Mouse (Mus musculus) liver, embryonic 14.5 days (tissue): ENCODE measurements around the gene Rora. TPM values are rescaled to one million over a fixed set of nuclear protein-coding genes. Genes with fewer than 3 reads are reported as not detected.

ENCODE experiments used
- ATAC-seq: fragments of 200-750 bp; cut with Nextera tagmentation; 2 replicates; pipeline ENCODE4 v1.8.0; 2017; ENCODE audit warnings: moderate number of reproducible peaks, mild to moderate bottlenecking, moderate library complexity; ENCODE audit not compliant: insufficient read depth
- DNase-seq, 3 experiments: peaks; one replicate each; pipeline ENCODE4 v3.0.0-alpha.2; 2012 to 2013; ENCODE audit warnings: low read depth in 3 of 3, low spot score in 3 of 3
- H3K27ac ChIP-seq: fragments of 300-500 bp; sonication (generic); 2 replicates; pipeline ENCODE4 v1.5.1; 2014; ENCODE audit warnings: moderate library complexity, mild to moderate bottlenecking, control low read depth, inconsistent platforms
- H3K27me3 ChIP-seq: fragments of 300-500 bp; sonication (generic); 2 replicates; pipeline ENCODE4 v1.6.1; 2014; ENCODE audit warnings: mild to moderate bottlenecking, low read length, moderate library complexity; ENCODE audit not compliant: control insufficient read depth, insufficient read depth
- H3K36me3 ChIP-seq: fragments of 300-500 bp; sonication (generic); replicated peaks from 2 replicates; pipeline ENCODE4 v1.6.1; 2014; ENCODE audit warnings: low read depth; ENCODE audit not compliant: control insufficient read depth, insufficient read depth
- H3K4me1 ChIP-seq, 2 experiments: fragments of 200-500 bp in 1 of 2; fragments of 300-500 bp in 1 of 2; sonication (generic) in 1 of 2; replicated peaks; 2 replicates each; pipeline ENCODE4 v1.6.1; 2012 to 2014; ENCODE audit warnings: antibody characterized with exemption in 1 of 2, inconsistent platforms in 1 of 2, low read length in 1 of 2; ENCODE audit not compliant: control insufficient read depth in 2 of 2, insufficient read depth in 2 of 2
- H3K4me2 ChIP-seq: fragments of 300-500 bp; sonication (generic); 2 replicates; pipeline ENCODE4 v1.6.1; 2014; ENCODE audit warnings: low read depth, mild to moderate bottlenecking, control low read depth, moderate library complexity
- H3K4me3 ChIP-seq, 2 experiments: fragments of 200-500 bp in 1 of 2; fragments of 300-500 bp in 1 of 2; sonication (generic) in 1 of 2; 2 replicates each; pipeline ENCODE4 v1.5.1; 2012 to 2014; ENCODE audit warnings: low read depth in 2 of 2, low read length in 2 of 2, mild to moderate bottlenecking in 2 of 2, control low read depth in 1 of 2, inconsistent platforms in 1 of 2, moderate library complexity in 1 of 2; ENCODE audit not compliant: insufficient read depth in 1 of 2
- H3K9ac ChIP-seq: fragments of 300-500 bp; sonication (generic); replicated peaks from 2 replicates; pipeline ENCODE4 v1.6.1; 2014; ENCODE audit warnings: mild to moderate bottlenecking, control low read depth, moderate library complexity
- H3K9me3 ChIP-seq: fragments of 300-500 bp; sonication (generic); 2 replicates; pipeline ENCODE4 v1.6.1; 2016; ENCODE audit warnings: low read length, mixed read lengths; ENCODE audit not compliant: control insufficient read depth
- CTCF ChIP-seq: IDR thresholded peaks from 2 replicates; pipeline ENCODE4 v1.5.1; 2016; ENCODE audit warnings: antibody characterized with exemption, low read depth, control low read depth
- EP300 ChIP-seq: IDR thresholded peaks from 2 replicates; pipeline ENCODE4 v1.6.1; 2016; ENCODE audit warnings: antibody characterized with exemption, low read depth
- WGBS: fragments of 180-500 bp; shearing (Covaris S2); extraction: QIAGEN DNeasy Blood & Tissue Kit; methylation state at CpG from one replicate; pipeline ENCODE4 v1.1.7; 2014; ENCODE audit not compliant: insufficient replicate concordance; 5-methylcytosine and 5-hydroxymethylcytosine counted together
- polyA plus RNA-seq, 2 experiments: library from polyadenylated mRNA; depleted of rRNA in 1 of 2; stranded (reverse) in 1 of 2; unstranded in 1 of 2; fragments of >200 nt; fragmentation: Nextera tagmentation in 1 of 2; extraction: Ambion mirVana in 1 of 2; gene quantifications; 2 replicates each; pipeline versions ENCODE4 v1.2.1 to v1.2.3; 2012 to 2014

Rora gene
- polyA plus RNA-seq, 2 experiments, result 0.85 to 2.9 TPM

DNA sequence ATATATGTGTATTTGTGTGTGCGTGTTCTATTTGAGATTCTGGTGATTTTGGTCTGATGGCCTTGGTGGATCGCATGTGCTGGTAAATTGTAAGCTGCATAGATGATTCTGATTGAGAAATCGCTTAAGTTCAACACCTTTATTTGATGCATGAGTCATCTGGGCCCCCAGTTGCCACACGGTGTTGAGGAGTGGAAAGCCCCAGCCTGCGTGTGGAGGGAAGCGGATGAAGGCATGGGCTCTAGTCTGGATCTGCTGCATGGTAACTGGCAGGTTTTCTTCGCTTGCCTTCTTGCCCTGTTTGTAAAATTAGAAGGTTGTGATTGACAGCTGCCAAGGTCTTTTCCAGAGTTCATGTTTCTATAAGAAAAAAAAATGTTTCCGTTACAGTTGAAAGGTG is 646.7 kb downstream of the Rora start:
- Histone ChIP-seq H3K9ac (no peak overlapping the region), H3K9me3 (no peaks in the 10 kb centered on the region), H3K27ac (no peak overlapping the region), H3K36me3 (no peaks in the 10 kb centered on the region), H3K4me2 (no peak overlapping the region), H3K27me3 (no peaks in the 10 kb centered on the region), H3K4me3 (no peak overlapping the region), H3K4me1 (peaks cover 0 to 13% of the 10 kb centered on the region in 2 experiments; a peak in 1 of 4 replicates)
- DNase-seq, result no peak
- TF ChIP-seq CTCF (no peak), EP300 (no peak)
- 66% methylated on average over 8 of the region's 8 CpGs for WGBS
- no peak for ATAC-seq

GRCm38 (mm10) chr9:69301445-69301844 is 647.9 kb downstream of the Rora start:
- no peaks in the 10 kb centered on the region for H3K36me3 ChIP-seq
- no peak overlapping the region for H3K27ac ChIP-seq
- no peak overlapping the region for H3K4me2 ChIP-seq
- no peaks in the 10 kb centered on the region for H3K27me3 ChIP-seq
- no peak for ATAC-seq
- no peaks in the 10 kb centered on the region for H3K9me3 ChIP-seq
- no peak overlapping the region for H3K4me3 ChIP-seq
- no peak overlapping the region for H3K9ac ChIP-seq
- no peak for DNase-seq
- 25% methylated on average over 9 of the region's 9 CpGs for WGBS
- TF ChIP-seq EP300 (no peak), CTCF (no peak)
- peaks cover 0 to 15% of the 10 kb centered on the region in 2 experiments; a peak in 1 of 4 replicates for H3K4me1 ChIP-seq

DNA sequence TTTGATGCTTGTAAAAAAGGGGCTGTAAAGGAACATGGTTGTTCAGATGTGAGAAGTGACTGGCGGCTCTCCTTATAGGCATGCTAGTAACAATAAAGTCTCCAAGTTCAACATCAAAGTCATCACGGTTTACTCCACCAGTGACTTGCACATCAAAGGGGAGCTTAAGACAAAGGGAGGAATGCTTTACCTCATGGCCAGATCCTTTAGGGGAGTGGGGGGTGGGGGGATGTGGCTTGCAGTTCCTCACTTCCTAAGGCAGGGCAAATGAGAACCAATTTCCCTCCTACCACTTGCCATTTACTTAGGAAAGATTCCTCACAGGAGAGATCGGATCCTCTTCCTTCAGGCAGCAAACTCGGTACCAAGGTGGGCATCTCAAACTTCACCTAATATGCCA is 648.4 kb downstream of the Rora start:
- Histone ChIP-seq H3K27me3 (no peaks in the 10 kb centered on the region), H3K4me2 (no peak overlapping the region), H3K27ac (no peak overlapping the region), H3K36me3 (no peaks in the 10 kb centered on the region), H3K9me3 (no peaks in the 10 kb centered on the region), H3K9ac (no peak overlapping the region), H3K4me1 (peaks cover 0 to 15% of the 10 kb centered on the region in 2 experiments; a peak in 1 of 4 replicates), H3K4me3 (no peak overlapping the region)
- 44% methylated on average over 4 of the region's 4 CpGs for WGBS
- DNase-seq, result no peak
- ATAC-seq, result no peak
- TF ChIP-seq CTCF (no peak), EP300 (no peak)

GRCm38 (mm10) chr9:69302846-69303245 is 649.3 kb downstream of the Rora start:
- TF ChIP-seq EP300, result no peak
- no peak for TF ChIP-seq CTCF
- ATAC-seq, result no peak
- H3K9ac ChIP-seq, result no peak overlapping the region
- peaks cover 0 to 15% of the 10 kb centered on the region in 2 experiments; a peak in 1 of 4 replicates for H3K4me1 ChIP-seq
- H3K27ac ChIP-seq, result no peak overlapping the region
- H3K36me3 ChIP-seq, result no peaks in the 10 kb centered on the region
- no peak overlapping the region for H3K4me3 ChIP-seq
- no peak overlapping the region for H3K4me2 ChIP-seq
- H3K9me3 ChIP-seq, result no peaks in the 10 kb centered on the region
- no peak for DNase-seq
- 43% methylated on average over 5 of the region's 5 CpGs for WGBS
- no peaks in the 10 kb centered on the region for H3K27me3 ChIP-seq

DNA sequence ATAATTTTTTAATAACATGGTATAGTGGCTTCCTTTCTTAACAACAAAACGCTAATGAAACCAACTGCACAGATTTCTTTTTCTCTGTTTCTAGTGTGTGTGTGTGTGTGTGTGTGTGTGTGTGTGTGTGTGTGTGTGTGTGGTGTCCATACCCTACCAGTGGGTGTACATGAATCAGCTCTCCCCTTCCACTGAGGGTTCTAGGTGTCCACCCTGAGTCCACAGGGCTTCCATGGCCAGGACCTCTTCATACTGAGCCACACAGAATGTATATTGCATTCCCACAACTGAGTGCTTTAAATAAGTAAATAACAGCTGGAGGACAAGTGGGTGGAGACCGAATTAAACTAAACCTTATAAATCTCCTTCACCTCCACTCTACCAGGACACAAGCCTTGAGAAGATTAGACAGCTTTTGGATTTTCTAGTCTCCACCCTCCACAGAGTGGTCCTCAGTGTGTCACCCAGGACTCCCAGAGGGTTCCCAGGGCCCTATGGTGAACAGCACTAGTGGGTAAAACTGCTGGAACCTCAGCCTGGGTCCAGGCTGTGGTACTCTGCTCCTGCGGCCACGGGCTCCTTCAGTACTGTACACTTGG is 649.9 kb downstream of the Rora start:
- Histone ChIP-seq H3K4me2 (no peak overlapping the region), H3K36me3 (no peaks in the 10 kb centered on the region), H3K4me1 (peaks cover 0 to 15% of the 10 kb centered on the region in 2 experiments; a peak in 1 of 4 replicates), H3K9ac (no peak overlapping the region), H3K4me3 (no peak overlapping the region), H3K27ac (no peak overlapping the region), H3K9me3 (no peaks in the 10 kb centered on the region), H3K27me3 (no peaks in the 10 kb centered on the region)
- TF ChIP-seq CTCF, result no peak
- no peak for TF ChIP-seq EP300
- 57% methylated on average over 4 of the region's 4 CpGs for WGBS
- ATAC-seq, result no peak
- DNase-seq, result no peak
